Mouse (Mus musculus): ENCODE measurements around the gene Lhfpl2. TPM values are rescaled to one million over a fixed set of nuclear protein-coding genes. Genes with fewer than 3 reads are reported as not detected.
A peak's percentile ranks its signal among the peaks of the same experiment; 100 is the strongest.

The Lhfpl2 gene
- polyA plus RNA-seq, 1 experiment from 2014 or later: 51.5 TPM

DNA sequence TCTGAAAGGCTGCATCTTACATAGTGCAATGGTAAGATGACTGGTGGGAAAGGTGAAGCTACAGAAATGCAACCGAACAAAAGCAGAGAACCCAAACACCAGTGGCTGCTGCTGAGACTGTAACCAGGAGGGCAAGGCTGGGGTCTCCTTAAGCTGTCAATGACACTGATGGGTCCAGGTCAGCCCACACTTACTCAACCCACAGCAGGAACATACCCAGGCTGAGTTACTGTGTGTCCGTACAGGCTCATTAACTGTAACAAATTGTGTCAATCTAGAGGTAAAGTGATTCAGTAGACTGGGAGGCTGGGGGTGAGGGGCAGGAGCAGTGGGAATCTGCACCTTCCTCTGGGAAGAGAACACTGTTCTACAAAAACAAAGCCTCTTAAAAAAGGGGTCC, 185.3 kb downstream of the Lhfpl2 start:
- peak; percentile 67 for DNase-seq (ENCODE audit: low spot score)
- Histone ChIP-seq H3K27ac (no peak overlapping the region), H3K36me3 (ENCODE audit: insufficient read depth, low read length) (no peaks in the 10 kb centered on the region), H3K9ac (ENCODE audit: low read depth, low read length) (no peak overlapping the region), H3K9me3 (replicated peaks; ENCODE audit: low read length) (no peaks in the 10 kb centered on the region), H3K27me3 (ENCODE audit: insufficient read depth, low read length) (no peaks in the 10 kb centered on the region), H3K4me2 (ENCODE audit: low read length) (no peak overlapping the region), H3K4me3 (replicated peaks; ENCODE audit: low read depth, low read length) (no peak overlapping the region), H3K4me1 (replicated peaks; ENCODE audit: insufficient read depth, low read length) (no peaks in the 10 kb centered on the region)
- TF ChIP-seq CTCF (IDR thresholded peaks at IDR 0.05; ENCODE audit: low read depth): no peak
- peak; percentile 61; the same call in 1 of the 2 replicates for ATAC-seq (replicated peaks; ENCODE audit: low FRiP score, low read depth)
- 52% methylated on average over 2 of the region's 2 CpGs for WGBS

Other genes with a start within 250 kb of the Lhfpl2 start
- 27.2 and 29.4 TPM in 2 replicates for gene Scamp1, start 228.1 kb downstream of the Lhfpl2 start, polyA plus RNA-seq (2015; fragmentation: Nextera tagmentation; extraction: Ambion mirVana)